Mouse (Mus musculus): ENCODE data around the gene Plch2.

DNA sequence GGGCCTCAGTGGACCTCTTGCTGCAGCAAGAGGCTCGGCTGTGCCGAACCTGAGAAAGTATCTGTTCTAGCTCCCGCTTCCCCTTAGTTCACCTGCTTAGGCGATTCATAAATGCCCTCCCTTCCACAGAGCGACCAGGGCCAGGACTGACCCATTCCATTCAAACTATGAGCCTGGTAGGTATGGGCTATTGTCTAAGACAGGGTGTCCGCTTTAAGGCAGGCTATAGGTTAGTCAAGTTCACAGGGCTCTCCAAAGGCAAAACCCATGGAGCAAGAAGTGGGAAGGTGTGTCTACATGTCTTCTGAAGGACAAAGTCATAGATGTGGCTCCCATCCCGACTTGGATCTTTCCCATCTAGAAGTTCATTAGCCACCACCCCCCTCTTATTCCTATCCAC, 93.9 kb downstream of the Plch2 start:
- TF ChIP-seq CTCF (IDR thresholded peaks at IDR 0.05; ENCODE audit: borderline replicate concordance, insufficient read depth, low read length) (no peak), POLR2A (IDR thresholded peaks at IDR 0.05; ENCODE audit: low read depth, low read length) (no peak)

All from embryonic fibroblast, embryonic 13.5 days (primary cell).